Mouse (Mus musculus) forebrain, embryonic 16.5 days (tissue): Measurements from ENCODE around the gene Wnk4. TPM values are rescaled to one million over a fixed set of nuclear protein-coding genes. Genes with fewer than 3 reads are reported as not detected.

Experiments
- ATAC-seq: fragments of 200-750 bp; cut with Nextera tagmentation; 2 replicates; pipeline ENCODE4 v1.8.0; 2017; ENCODE audit warnings: mild to moderate bottlenecking, moderate library complexity
- H3K27ac ChIP-seq: fragments of 300-500 bp; sonication (generic); 2 replicates; pipeline ENCODE4 v1.5.1; 2014; ENCODE audit warnings: low read length, control low read depth
- H3K27me3 ChIP-seq: fragments of 300-500 bp; sonication (generic); replicated peaks from 2 replicates; pipeline ENCODE4 v1.6.1; 2014; ENCODE audit warnings: low read length; ENCODE audit not compliant: control insufficient read depth, insufficient read depth
- H3K36me3 ChIP-seq: fragments of 300-500 bp; sonication (generic); 2 replicates; pipeline ENCODE4 v1.6.1; 2014; ENCODE audit not compliant: control insufficient read depth, insufficient read depth
- H3K4me1 ChIP-seq: fragments of 300-500 bp; sonication (generic); replicated peaks from 2 replicates; pipeline ENCODE4 v1.6.1; 2014; ENCODE audit warnings: low read length; ENCODE audit not compliant: control insufficient read depth, insufficient read depth
- H3K4me2 ChIP-seq: fragments of 300-500 bp; sonication (generic); 2 replicates; pipeline ENCODE4 v1.6.1; 2014; ENCODE audit warnings: mild to moderate bottlenecking, low read length, control low read depth
- H3K4me3 ChIP-seq: fragments of 300-500 bp; sonication (generic); replicated peaks from 2 replicates; pipeline ENCODE4 v1.5.1; 2014; ENCODE audit warnings: mild to moderate bottlenecking, low read length, control low read depth
- H3K9ac ChIP-seq: fragments of 300-500 bp; sonication (generic); replicated peaks from 2 replicates; pipeline ENCODE4 v1.6.1; 2014; ENCODE audit warnings: low read depth, low read length, control low read depth
- H3K9me3 ChIP-seq: fragments of 300-500 bp; sonication (generic); 2 replicates; pipeline ENCODE4 v1.6.1; 2016; ENCODE audit warnings: low read length; ENCODE audit not compliant: control insufficient read depth
- WGBS: fragments of 180-500 bp; shearing (Covaris S2); extraction: QIAGEN DNeasy Blood & Tissue Kit; methylation state at CpG from one replicate; pipeline ENCODE4 v1.1.7; 2014; 5-methylcytosine and 5-hydroxymethylcytosine counted together
- polyA plus RNA-seq: library from polyadenylated mRNA; unstranded; fragments of >200 nt; fragmentation: Nextera tagmentation; extraction: Ambion mirVana; gene quantifications from 2 replicates; pipeline ENCODE4 v1.2.1, GENCODE M21; 2015

Gene Wnk4
- polyA plus RNA-seq, 1 experiment from 2014 or later = 6.2 TPM

DNA sequence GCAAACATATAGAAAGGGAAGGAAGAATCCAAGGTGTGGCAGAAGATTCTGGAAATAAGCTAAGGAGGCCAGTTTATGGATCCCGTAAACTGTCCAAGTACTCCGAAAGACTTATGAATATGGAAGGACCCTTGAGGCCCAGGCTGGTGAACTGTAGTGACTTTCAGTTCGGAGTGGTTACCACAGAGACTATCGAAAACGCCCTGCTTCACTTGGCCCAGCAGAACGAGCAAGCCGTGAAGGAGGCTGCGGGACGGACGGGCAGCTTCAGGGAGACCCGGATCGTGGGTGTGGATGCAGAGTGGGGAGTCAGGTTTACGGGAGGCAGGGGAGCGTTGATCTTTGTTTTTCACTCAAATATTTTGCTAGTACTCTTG, 18.8 kb downstream of the Wnk4 start:
- H3K27ac ChIP-seq = no peak overlapping the region
- H3K4me3 ChIP-seq = peak overlapping the region; percentile 72
- no peaks in the 10 kb centered on the region for H3K27me3 ChIP-seq
- no peaks in the 10 kb centered on the region for H3K36me3 ChIP-seq
- H3K4me2 ChIP-seq = peak overlapping the region; percentile 60
- H3K4me1 ChIP-seq = peaks cover 24% of the 10 kb centered on the region
- H3K9ac ChIP-seq = 0 out of 2 replicates have a peak overlapping the region, but pooled peaks have one; percentile 37
- peak; percentile 16; the same call in 1 of the 2 replicates for ATAC-seq
- WGBS = 62% methylated on average over 14 of the region's 14 CpGs
- no peaks in the 10 kb centered on the region for H3K9me3 ChIP-seq

DNA sequence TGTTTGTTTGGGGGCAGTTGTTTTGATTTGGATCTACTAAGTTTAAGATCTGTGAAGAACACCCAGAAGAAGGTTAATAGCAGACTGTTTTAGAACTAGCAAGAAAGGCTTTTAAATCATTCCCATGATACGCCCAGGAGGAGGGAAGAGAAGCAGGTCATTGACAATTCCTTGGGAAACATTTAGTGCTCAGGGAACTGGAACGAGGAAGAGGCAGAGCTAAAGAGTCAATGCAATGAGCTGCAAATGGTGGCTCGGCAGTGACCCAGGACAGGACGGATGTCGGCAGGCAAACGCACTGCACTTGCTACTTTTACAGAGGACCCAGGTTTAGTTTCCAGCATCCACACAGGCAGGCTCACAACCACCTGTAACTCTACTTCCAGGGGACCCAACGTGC, 20.5 kb downstream of the Wnk4 start:
- H3K4me1 ChIP-seq = peaks cover 24% of the 10 kb centered on the region
- H3K9ac ChIP-seq = no peak overlapping the region
- H3K27me3 ChIP-seq = no peaks in the 10 kb centered on the region
- WGBS = 60% methylated on average over 7 of the region's 7 CpGs
- no peaks in the 10 kb centered on the region for H3K9me3 ChIP-seq
- no peak for ATAC-seq
- H3K4me3 ChIP-seq = no peak overlapping the region
- no peaks in the 10 kb centered on the region for H3K36me3 ChIP-seq
- no peak overlapping the region for H3K4me2 ChIP-seq
- H3K27ac ChIP-seq = no peak overlapping the region

DNA sequence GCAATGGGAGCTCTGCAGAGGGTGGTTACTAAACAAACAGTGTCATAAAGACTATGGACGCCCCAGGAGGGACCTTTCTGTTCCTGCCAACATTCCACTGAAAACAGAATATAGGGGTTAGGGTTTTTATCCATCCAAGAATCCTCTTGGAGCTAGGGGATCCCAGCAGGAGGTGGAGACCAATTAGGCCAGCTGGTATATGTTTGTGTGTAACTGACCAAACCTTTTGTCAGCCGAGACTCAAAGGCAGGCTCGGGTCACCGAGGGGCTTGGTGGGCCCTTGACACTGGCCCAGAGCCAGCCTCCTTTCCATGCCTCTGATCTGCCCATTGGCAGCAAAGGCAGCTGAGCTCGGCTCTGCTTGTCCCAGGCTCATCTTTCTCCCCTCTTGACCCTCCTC, 22.5 kb downstream of the Wnk4 start:
- no peak overlapping the region for H3K27ac ChIP-seq
- no peak overlapping the region for H3K4me3 ChIP-seq
- no peak for ATAC-seq
- H3K27me3 ChIP-seq = no peaks in the 10 kb centered on the region
- H3K9ac ChIP-seq = no peak overlapping the region
- H3K36me3 ChIP-seq = peaks cover 6% of the 10 kb centered on the region
- no peak overlapping the region for H3K4me2 ChIP-seq
- peaks cover 9% of the 10 kb centered on the region for H3K4me1 ChIP-seq
- 7% methylated on average over 5 of the region's 5 CpGs for WGBS
- no peaks in the 10 kb centered on the region for H3K9me3 ChIP-seq

GRCm38 (mm10) chr11:101283805-101284204, 23.4 kb downstream of the Wnk4 start:
- Histone ChIP-seq H3K36me3 (peaks cover 9% of the 10 kb centered on the region), H3K27ac (no peak overlapping the region), H3K4me3 (no peak overlapping the region), H3K4me1 (peaks cover 5% of the 10 kb centered on the region; the same call in 1 of the 2 replicates), H3K4me2 (no peak overlapping the region), H3K27me3 (no peaks in the 10 kb centered on the region), H3K9me3 (no peaks in the 10 kb centered on the region), H3K9ac (no peak overlapping the region)
- WGBS = 69% methylated on average over 4 of the region's 4 CpGs
- ATAC-seq = no peak

DNA sequence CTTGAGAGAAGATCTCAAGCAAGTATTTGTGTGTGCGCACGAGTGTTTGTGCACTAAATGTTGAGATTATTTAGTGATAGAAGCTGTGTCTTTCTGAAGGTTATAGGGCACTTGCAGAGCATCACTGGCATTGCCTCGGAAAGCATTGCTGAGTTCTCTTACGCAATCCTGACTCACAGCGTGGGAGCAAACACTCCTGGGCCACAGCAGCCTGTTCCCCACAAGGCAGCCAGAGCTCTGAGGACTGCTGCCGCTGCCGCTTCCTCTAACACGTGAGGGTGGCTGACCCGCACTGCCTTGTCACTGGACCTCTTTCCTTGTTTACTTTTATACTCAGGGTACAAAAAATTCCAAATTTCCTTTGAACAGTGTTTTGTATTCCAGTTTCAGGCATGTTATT, 26.9 kb downstream of the Wnk4 start:
- H3K9me3 ChIP-seq = no peaks in the 10 kb centered on the region
- H3K36me3 ChIP-seq = peaks cover 21% of the 10 kb centered on the region
- H3K27me3 ChIP-seq = no peaks in the 10 kb centered on the region
- H3K4me3 ChIP-seq = no peak overlapping the region
- ATAC-seq = no peak
- no peaks in the 10 kb centered on the region for H3K4me1 ChIP-seq
- no peak overlapping the region for H3K9ac ChIP-seq
- H3K4me2 ChIP-seq = no peak overlapping the region
- 88% methylated on average over 9 of the region's 9 CpGs for WGBS
- H3K27ac ChIP-seq = no peak overlapping the region

GRCm38 (mm10) chr11:101291231-101291630, 30.9 kb downstream of the Wnk4 start:
- H3K4me3 ChIP-seq = no peak overlapping the region
- peaks cover 24% of the 10 kb centered on the region for H3K36me3 ChIP-seq
- H3K4me1 ChIP-seq = no peaks in the 10 kb centered on the region
- 95% methylated on average over 8 of the region's 8 CpGs for WGBS
- H3K27ac ChIP-seq = no peak overlapping the region
- H3K27me3 ChIP-seq = no peaks in the 10 kb centered on the region
- H3K9ac ChIP-seq = no peak overlapping the region
- H3K4me2 ChIP-seq = no peak overlapping the region
- no peaks in the 10 kb centered on the region for H3K9me3 ChIP-seq
- no peak for ATAC-seq

DNA sequence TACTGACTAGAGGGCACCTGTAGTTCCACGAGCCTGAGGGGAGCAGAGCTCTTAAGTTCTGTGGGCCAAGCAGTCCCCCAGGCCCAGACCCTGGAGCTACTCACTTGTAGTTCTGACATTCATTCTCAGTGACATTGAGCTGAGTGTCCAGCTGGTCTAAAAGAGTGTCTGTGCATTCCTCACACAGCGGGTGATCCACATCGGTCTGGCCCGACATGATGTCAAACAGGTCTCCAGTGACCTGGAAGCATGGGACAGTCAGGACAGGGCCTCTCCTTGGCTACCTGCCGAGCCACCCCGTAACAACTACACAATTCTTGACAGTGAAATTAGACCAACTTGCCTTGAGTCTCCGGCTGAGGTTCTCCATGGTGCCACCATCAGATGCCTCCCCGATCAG, 34.8 kb downstream of the Wnk4 start:
- no peak overlapping the region for H3K27ac ChIP-seq
- peaks cover 2% of the 10 kb centered on the region; the same call in 1 of the 2 replicates for H3K4me1 ChIP-seq
- no peaks in the 10 kb centered on the region for H3K27me3 ChIP-seq
- H3K9ac ChIP-seq = no peak overlapping the region
- 92% methylated on average over 8 of the region's 8 CpGs for WGBS
- H3K4me3 ChIP-seq = no peak overlapping the region
- H3K4me2 ChIP-seq = no peak overlapping the region
- ATAC-seq = no peak
- H3K9me3 ChIP-seq = no peaks in the 10 kb centered on the region
- peaks cover 9% of the 10 kb centered on the region for H3K36me3 ChIP-seq

DNA sequence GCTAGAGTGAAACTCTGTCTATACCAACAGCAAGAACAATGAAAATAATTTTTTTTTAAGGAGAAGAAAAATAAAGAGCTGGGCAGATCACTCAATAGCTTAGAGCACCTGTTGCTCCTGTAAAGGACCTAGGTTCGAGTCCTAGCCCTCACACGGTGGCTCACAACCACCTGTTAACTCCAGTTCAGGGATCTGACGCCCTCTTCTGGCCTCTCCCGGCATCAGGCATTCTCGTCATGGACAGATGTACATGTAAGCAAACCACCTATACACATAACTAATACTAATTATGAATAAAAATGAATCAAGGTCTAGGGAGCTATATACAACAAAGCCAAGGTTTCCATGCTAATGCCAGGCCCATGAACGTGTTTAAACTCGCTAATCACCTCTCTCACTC, 40.5 kb downstream of the Wnk4 start:
- Histone ChIP-seq H3K9ac (peak overlapping the region; percentile 83; the same call in 1 of the 2 replicates), H3K27ac (no peak overlapping the region), H3K4me3 (peak overlapping the region; percentile 96), H3K4me1 (peaks cover 14% of the 10 kb centered on the region), H3K36me3 (no peaks in the 10 kb centered on the region), H3K27me3 (no peaks in the 10 kb centered on the region), H3K4me2 (peak overlapping the region; percentile 99), H3K9me3 (no peaks in the 10 kb centered on the region)
- 67% methylated on average over 7 of the region's 7 CpGs for WGBS
- ATAC-seq = no peak

DNA sequence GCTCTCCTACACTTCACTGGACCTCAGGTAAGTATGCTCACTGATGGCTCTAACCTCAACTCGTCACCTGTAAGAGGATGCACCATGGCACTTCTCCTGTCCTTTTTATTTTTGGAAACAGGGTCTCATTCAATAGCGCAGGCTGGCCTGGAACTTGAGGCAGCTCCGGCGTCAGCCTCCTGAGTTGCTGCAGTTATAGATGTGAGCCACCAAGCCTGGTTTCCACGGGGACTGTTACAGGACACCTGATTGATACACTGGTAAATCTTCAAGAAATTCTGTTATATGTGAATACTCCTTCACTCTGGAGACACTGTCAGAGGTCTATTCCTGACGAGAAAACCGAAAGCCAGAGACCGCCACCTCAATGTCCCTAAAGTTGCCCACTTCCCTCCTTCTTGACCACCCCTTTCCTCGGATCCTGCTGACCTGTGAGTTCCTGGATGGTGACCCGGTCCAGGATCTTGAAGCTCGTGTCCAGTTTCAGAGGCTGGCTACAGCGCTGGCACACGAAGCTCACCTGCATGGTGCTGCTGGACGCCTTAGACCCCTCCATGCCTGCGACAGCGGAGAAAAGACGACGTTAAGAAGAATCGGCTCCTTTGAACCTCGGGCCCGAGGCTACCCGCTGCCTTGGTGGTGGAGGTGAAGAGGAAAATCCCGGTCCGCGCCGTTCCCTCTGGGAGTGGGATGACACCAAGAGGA, 41.1 kb downstream of the Wnk4 start:
- peak overlapping the region; percentile 83 for H3K9ac ChIP-seq
- peak overlapping the region; percentile 96 for H3K4me3 ChIP-seq
- whole genome bisulfite sequencing = 14% methylated on average over 26 of the region's 26 CpGs
- H3K27ac ChIP-seq = no peak overlapping the region
- ATAC-seq = peak; percentile 43; the same call in 1 of the 2 replicates
- H3K4me1 ChIP-seq = peaks cover 14% of the 10 kb centered on the region
- no peaks in the 10 kb centered on the region for H3K27me3 ChIP-seq
- H3K9me3 ChIP-seq = no peaks in the 10 kb centered on the region
- peak overlapping the region; percentile 99 for H3K4me2 ChIP-seq
- no peaks in the 10 kb centered on the region for H3K36me3 ChIP-seq
